ENCODE assay signal across 18 mouse cellular contexts in the genomic region with DNA sequence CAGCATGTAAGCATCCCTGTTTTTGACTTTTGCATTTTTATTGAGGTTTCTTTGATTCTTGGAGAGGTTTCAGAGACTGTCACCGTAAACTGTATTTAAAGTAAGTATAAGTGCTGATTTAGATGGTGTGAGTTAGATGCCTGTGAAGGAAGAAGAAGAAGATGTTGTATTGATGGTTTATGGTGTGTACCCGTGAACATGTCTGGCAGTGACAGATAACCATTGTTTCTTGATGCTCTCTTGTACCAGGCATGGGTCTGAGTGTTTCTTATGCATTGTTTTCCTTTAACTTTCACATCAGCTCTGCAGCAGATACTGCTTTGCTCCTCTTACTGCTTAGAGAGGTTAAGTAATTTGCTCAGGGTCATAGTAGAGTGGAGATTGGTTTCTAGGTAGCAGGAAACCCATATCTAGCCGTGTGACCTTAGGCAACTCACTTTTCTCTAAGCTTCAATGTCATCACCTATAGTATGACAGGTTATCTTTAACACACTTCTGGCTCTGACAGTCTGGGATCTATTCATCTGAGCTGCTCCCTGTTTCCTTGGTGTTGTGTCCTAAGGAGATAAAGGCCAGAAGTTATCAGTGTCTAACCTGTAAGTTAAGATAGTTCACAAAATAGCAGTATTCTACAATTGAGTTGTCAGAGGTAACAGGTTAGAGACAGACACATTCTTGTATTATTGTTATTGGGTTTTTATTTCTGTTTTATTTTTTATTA.
"Had no signal": no experiment of that assay in that cellular context is flagged by ENCODE, and none has a peak within 500 bp of the region (broad histone marks: within the 10 kb centered on the region; RNA-seq: fewer than 3 reads in every experiment).

No protein-coding gene starts in this region.

- DNase-seq: layer of hippocampus, adult 9-11 months; lung, adult 18-20 months; lung, postnatal 14 days; lung, postnatal 4 days; midbrain, embryonic 14.5 days; retina, postnatal 1 day; right cerebral cortex, postnatal 25 days; spleen, adult 18-20 months; thymus, postnatal 25 days had no signal

- H3K27ac ChIP-seq: kidney, postnatal 0 days; layer of hippocampus, adult 2 months; lung, embryonic 15.5 days; midbrain, embryonic 10.5 days; neural tube, embryonic 12.5 days; neural tube, embryonic 15.5 days; stomach, embryonic 15.5 days had no signal

- H3K36me3 ChIP-seq: lung, embryonic 15.5 days; midbrain, embryonic 10.5 days; neural tube, embryonic 12.5 days; neural tube, embryonic 15.5 days; stomach, embryonic 15.5 days had no signal

- H3K4me2 ChIP-seq: lung, embryonic 15.5 days; neural tube, embryonic 12.5 days; neural tube, embryonic 15.5 days; stomach, embryonic 15.5 days had no signal

- H3K4me1 ChIP-seq: lung, embryonic 15.5 days; midbrain, embryonic 10.5 days; neural tube, embryonic 12.5 days; neural tube, embryonic 15.5 days; stomach, embryonic 15.5 days had no signal

- H3K4me3 ChIP-seq: layer of hippocampus, adult 2 months; lung, embryonic 15.5 days; midbrain, embryonic 10.5 days; neural tube, embryonic 12.5 days; neural tube, embryonic 15.5 days; stomach, embryonic 15.5 days had no signal

- H3K9ac ChIP-seq: lung, embryonic 15.5 days; neural tube, embryonic 12.5 days; neural tube, embryonic 15.5 days; stomach, embryonic 15.5 days had no signal

- H3K27me3 ChIP-seq: lung, embryonic 15.5 days; neural tube, embryonic 12.5 days; neural tube, embryonic 15.5 days; stomach, embryonic 15.5 days had no signal

- ATAC-seq: inflammation-experienced regulatory T-cells, adult 6 months; intestine, postnatal 0 days had no signal

- H3K9me3 ChIP-seq: lung, embryonic 15.5 days; midbrain, embryonic 10.5 days; neural tube, embryonic 12.5 days; neural tube, embryonic 15.5 days; stomach, embryonic 15.5 days had no signal
